Mouse (Mus musculus) retina, embryonic 14.5 days (tissue): Measurements from ENCODE around the gene Nxph4.

ENCODE experiments used
- DNase-seq: peaks from one replicate; pipeline ENCODE4 v3.0.0-alpha.2; 2015; ENCODE audit warnings: low spot score

The Nxph4 gene

GRCm38 (mm10) chr10:127488856-127489255 lies 45.5 kb downstream of the Nxph4 start:
- DNase-seq, result no peak

DNA sequence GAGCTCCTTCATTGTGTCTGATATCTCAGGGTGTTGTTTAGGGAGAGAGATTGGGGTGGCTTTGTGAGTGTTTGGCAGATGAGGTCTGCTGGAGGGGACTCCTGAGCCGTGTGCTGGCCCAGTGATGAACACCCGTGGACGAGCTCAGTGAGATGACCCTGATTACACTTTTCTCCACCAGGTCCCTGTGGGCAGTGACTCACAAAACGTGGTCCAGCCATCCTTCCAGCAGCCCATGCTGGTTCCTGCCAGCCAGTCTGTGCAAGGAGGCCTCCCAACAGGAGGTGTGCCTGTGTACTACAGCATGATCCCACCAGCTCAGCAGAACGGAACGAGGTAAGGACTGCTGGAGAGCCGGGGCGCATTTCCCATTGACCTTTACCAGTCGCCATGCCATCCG lies 49.1 kb downstream of the Nxph4 start:
- DNase-seq, result no peak

GRCm38 (mm10) chr10:127480833-127481813 lies 53.2 kb downstream of the Nxph4 start:
- DNase-seq, result no peak

GRCm38 (mm10) chr10:127479131-127479530 lies 55.2 kb downstream of the Nxph4 start:
- DNase-seq, result peak; percentile 74

- DNase-seq, result no peak
Observed at GRCm38 (mm10) chr10:127477301-127477700, 57.1 kb downstream of the Nxph4 start.

DNA sequence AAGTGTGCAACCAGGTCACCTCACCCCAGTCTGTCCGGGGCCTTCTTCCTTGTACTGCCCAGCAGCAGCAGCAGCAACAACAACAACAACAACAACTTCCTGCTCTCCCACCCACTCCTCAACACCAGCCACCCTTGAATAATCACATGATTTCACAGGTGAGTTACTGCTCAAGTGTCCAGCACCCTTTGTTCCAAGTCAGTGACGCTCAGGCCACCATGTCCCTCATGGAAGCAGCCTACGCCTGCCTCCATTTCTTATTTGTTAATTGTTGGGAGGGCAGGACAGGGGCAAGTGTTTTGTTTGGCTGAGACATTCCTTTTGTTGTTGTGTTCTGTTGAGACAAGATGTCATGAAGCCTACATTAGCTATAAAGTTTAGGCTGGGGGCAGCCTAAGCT lies 57.8 kb downstream of the Nxph4 start:
- DNase-seq, result no peak
